Mouse (Mus musculus): ENCODE results near the gene Myrip. TPM values are rescaled to one million over a fixed set of nuclear protein-coding genes. Genes with fewer than 3 reads are reported as not detected.
"Not testable (repeated sequence)": the region's sequence is repeated elsewhere in the genome, so short reads cannot be mapped to it uniquely, and the experiment has no call there.

The Myrip gene
- 0.07 TPM in 1 of 2 replicates, not detected in the other for polyA plus RNA-seq (2014; fragmentation: Nextera tagmentation; extraction: Ambion mirVana)

DNA sequence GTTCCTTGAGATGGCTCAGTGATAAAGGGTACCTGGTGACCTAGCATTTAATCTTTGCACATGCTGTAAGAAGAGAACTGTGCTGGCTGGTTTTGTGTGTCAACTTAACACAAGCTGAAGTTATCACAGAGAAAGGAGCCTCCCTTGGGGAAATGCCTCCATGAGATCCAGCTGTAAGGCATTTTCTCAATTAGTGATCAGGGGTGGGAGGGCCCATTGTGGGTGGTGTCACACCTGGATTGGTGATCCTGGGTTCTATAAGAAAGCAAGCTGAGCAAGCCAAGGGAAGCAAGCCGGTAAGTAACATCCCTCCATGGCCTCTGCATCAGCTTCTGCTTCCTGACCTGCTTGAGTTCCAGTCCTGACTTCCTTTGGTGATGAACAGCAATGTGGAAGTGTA, at the start of gene Myrip:
Gene Myrip, plus strand, starts transcription at position 301 of the 400 bp plus-strand sequence.
- not testable (repeated sequence) for H3K27ac ChIP-seq (replicated peaks; ENCODE audit: low read depth, low read length); H3K4me3 ChIP-seq (ENCODE audit: low read depth, low read length); ATAC-seq (ENCODE audit: insufficient number of reproducible peaks, low FRiP score, low TSS enrichment, low read depth); H3K4me1 ChIP-seq (ENCODE audit: control insufficient read depth, insufficient read depth, low read length); H3K4me2 ChIP-seq (ENCODE audit: low read depth, severe bottlenecking); H3K9ac ChIP-seq (ENCODE audit: low read length); DNase-seq (ENCODE audit: low spot score); H3K9me3 ChIP-seq (ENCODE audit: control insufficient read depth, low read length); H3K36me3 ChIP-seq (ENCODE audit: control insufficient read depth, insufficient read depth, low read length)
- peaks cover 38% of the 10 kb centered on the region for H3K27me3 ChIP-seq (ENCODE audit: control insufficient read depth, insufficient read depth, low read length)
- WGBS = 87% methylated on average over 1 of the region's 1 CpGs

DNA sequence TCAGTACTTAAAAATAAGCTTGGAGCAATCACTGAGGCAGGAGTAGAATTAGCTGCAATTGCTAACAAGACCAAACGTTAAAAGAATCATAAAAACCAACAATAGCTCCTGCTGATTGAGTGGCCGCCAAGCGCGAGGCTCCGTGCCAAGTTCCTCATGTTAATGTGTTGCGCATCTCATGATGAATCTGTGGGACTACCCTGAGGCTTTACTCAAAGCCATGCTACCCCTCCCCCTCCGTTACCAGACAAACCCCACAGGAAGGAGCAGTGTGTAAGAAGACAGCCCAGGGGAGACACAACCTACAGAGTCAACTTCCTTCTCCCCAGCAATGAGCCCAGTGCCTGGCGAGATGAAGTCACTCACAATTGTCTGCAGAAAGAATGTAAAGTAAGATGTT, 41.5 kb upstream of the Myrip start:
- Histone ChIP-seq H3K36me3 (ENCODE audit: control insufficient read depth, insufficient read depth, low read length) (no peaks in the 10 kb centered on the region), H3K27me3 (ENCODE audit: control insufficient read depth, insufficient read depth, low read length) (no peaks in the 10 kb centered on the region), H3K4me1 (ENCODE audit: control insufficient read depth, insufficient read depth, low read length) (no peaks in the 10 kb centered on the region), H3K4me3 (ENCODE audit: low read depth, low read length) (no peak overlapping the region), H3K27ac (replicated peaks; ENCODE audit: low read depth, low read length) (no peak overlapping the region), H3K9ac (ENCODE audit: low read length) (no peak overlapping the region), H3K4me2 (ENCODE audit: low read depth, severe bottlenecking) (no peak overlapping the region), H3K9me3 (ENCODE audit: control insufficient read depth, low read length) (no peaks in the 10 kb centered on the region)
- WGBS = 77% methylated on average over 8 of the region's 8 CpGs
- DNase-seq (ENCODE audit: low spot score) (no peak), ATAC-seq (ENCODE audit: insufficient number of reproducible peaks, low FRiP score, low TSS enrichment, low read depth) (no peak)

DNA sequence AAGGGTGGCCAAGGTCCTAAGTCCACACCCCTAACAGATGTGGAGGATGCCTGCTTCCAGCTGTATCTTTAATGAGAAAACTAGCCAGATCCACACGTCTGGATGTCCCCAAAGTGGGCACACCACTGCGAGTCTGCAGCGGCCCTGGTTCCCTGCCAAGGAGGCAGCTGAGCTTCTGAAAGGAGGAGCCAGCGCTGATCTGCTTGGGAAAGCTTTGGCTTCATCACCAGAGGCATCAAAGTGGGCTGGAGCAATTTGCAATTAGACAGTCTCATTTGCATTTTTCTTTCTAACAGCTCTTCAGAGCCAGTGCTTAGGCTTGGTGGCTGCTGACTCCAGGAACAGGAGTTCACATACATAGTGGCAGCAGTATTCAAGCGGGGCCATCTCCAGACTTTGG, 37.3 kb upstream of the Myrip start:
- Histone ChIP-seq H3K9ac (ENCODE audit: low read length) (no peak overlapping the region), H3K27me3 (ENCODE audit: control insufficient read depth, insufficient read depth, low read length) (no peaks in the 10 kb centered on the region), H3K4me3 (ENCODE audit: low read depth, low read length) (no peak overlapping the region), H3K4me1 (ENCODE audit: control insufficient read depth, insufficient read depth, low read length) (no peaks in the 10 kb centered on the region), H3K36me3 (ENCODE audit: control insufficient read depth, insufficient read depth, low read length) (no peaks in the 10 kb centered on the region), H3K27ac (replicated peaks; ENCODE audit: low read depth, low read length) (no peak overlapping the region), H3K4me2 (ENCODE audit: low read depth, severe bottlenecking) (no peak overlapping the region), H3K9me3 (ENCODE audit: control insufficient read depth, low read length) (no peaks in the 10 kb centered on the region)
- no peak for DNase-seq (ENCODE audit: low spot score)
- ATAC-seq (ENCODE audit: insufficient number of reproducible peaks, low FRiP score, low TSS enrichment, low read depth) = no peak
- WGBS = 68% methylated on average over 5 of the region's 5 CpGs

DNA sequence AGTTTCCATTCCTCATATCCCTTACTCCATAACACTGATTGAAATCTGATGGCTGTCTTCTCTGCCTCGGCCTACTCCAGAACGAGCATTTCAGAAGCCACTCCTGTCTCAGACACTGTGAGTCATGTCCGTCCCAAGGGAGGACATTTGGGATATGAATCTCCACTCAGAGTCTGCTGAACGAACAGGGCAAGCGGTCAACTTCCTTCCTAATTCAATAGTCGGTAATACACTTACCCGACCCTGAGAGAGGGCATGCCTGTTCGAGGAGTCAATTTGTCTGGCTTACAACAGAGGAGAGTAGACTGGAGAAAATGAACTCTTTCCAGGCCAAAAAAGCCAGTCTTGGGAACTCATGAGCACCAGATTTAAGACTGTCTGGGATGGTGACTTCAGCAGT, 28.2 kb upstream of the Myrip start:
- no peaks in the 10 kb centered on the region for H3K9me3 ChIP-seq (ENCODE audit: control insufficient read depth, low read length)
- ATAC-seq (ENCODE audit: insufficient number of reproducible peaks, low FRiP score, low TSS enrichment, low read depth) = no peak

DNA sequence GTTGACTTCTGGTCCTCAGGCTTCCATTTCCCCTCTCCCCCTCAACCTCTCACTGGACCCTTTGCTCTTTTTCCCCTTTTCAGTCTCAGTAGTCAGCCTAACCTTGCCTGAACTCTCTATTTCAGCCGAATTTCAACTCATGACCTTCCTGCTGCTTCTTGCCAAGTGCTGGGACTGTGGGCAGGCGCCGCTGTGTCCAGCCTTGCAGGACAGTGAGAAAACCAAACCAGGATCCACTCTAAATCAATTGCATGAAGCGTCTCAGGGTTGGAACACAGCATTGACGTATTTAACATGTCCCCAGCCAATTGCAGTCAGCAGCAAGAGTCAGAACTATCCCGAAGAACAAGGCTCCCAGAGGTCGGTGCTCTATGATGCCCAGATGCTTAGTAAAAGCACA, 26.1 kb upstream of the Myrip start:
- Histone ChIP-seq H3K9ac (ENCODE audit: low read length) (no peak overlapping the region), H3K27ac (replicated peaks; ENCODE audit: low read depth, low read length) (no peak overlapping the region), H3K4me3 (ENCODE audit: low read depth, low read length) (no peak overlapping the region), H3K27me3 (ENCODE audit: control insufficient read depth, insufficient read depth, low read length) (no peaks in the 10 kb centered on the region), H3K4me2 (ENCODE audit: low read depth, severe bottlenecking) (no peak overlapping the region), H3K9me3 (ENCODE audit: control insufficient read depth, low read length) (no peaks in the 10 kb centered on the region), H3K36me3 (ENCODE audit: control insufficient read depth, insufficient read depth, low read length) (no peaks in the 10 kb centered on the region), H3K4me1 (ENCODE audit: control insufficient read depth, insufficient read depth, low read length) (no peaks in the 10 kb centered on the region)
- 82% methylated on average over 7 of the region's 7 CpGs for WGBS
- ATAC-seq (ENCODE audit: insufficient number of reproducible peaks, low FRiP score, low TSS enrichment, low read depth) = no peak
- DNase-seq (ENCODE audit: low spot score) = no peak

More for the DNA sequence above, 28.2 kb upstream of the Myrip start:
- Histone ChIP-seq H3K4me2 (ENCODE audit: low read depth, severe bottlenecking) (no peak overlapping the region), H3K27ac (replicated peaks; ENCODE audit: low read depth, low read length) (no peak overlapping the region), H3K4me3 (ENCODE audit: low read depth, low read length) (no peak overlapping the region), H3K36me3 (ENCODE audit: control insufficient read depth, insufficient read depth, low read length) (no peaks in the 10 kb centered on the region), H3K4me1 (ENCODE audit: control insufficient read depth, insufficient read depth, low read length) (no peaks in the 10 kb centered on the region), H3K27me3 (ENCODE audit: control insufficient read depth, insufficient read depth, low read length) (no peaks in the 10 kb centered on the region), H3K9ac (ENCODE audit: low read length) (no peak overlapping the region)
- WGBS = 77% methylated on average over 8 of the region's 8 CpGs
- DNase-seq (ENCODE audit: low spot score) = no peak

DNA sequence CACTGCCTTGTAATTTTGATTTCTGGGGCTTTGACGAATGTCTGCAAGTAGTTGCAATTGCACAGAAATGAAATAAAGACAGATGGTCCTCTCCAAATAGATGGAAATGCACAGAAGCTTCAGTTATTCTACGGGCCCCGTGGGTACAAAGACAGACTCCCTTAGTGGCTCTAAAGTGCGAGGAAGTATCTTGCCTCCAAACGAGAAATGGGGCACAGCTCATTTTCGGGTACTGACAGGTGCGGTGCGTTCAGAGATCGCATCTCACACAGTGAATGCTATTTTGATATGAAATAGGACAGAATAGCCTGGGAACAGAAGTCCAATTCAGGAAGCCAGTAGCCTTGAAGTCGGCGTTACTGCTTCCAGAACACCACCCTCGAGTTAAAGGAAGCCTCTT, 20.2 kb upstream of the Myrip start:
- Histone ChIP-seq H3K9me3 (ENCODE audit: control insufficient read depth, low read length) (no peaks in the 10 kb centered on the region), H3K36me3 (ENCODE audit: control insufficient read depth, insufficient read depth, low read length) (no peaks in the 10 kb centered on the region)

DNA sequence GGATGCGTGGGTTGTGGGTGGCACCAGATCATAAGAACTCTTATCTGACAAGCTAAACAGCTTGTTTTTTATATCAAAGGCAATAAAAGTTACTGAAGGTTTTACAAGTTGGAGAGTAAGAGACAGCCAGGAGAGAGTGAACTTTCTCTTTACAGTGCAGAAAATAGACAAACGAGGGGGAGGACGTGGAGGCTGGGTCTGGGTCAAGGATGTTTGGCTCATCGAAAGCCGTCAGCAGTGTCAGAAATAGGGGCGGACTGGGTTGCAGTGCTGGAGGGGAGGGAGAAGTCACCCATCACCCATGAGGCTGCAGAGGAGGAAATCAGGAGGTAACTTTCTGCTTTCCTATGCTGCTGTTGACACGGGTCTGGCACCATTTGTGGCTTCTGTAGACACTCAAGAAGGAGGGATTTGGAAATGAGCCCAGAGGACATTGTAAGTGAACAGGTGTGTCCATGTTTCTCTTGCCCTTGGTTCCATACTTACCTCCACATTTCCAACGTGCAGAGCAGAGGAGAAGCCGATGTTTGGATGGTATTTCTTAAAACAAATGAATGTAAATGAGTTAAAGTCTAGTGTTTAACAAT, 18.8 kb upstream of the Myrip start:
- ATAC-seq (ENCODE audit: insufficient number of reproducible peaks, low FRiP score, low TSS enrichment, low read depth) (no peak), DNase-seq (ENCODE audit: low spot score) (no peak)
- no peaks in the 10 kb centered on the region for H3K9me3 ChIP-seq (ENCODE audit: control insufficient read depth, low read length)
- H3K36me3 ChIP-seq (ENCODE audit: control insufficient read depth, insufficient read depth, low read length) = no peaks in the 10 kb centered on the region
- H3K9ac ChIP-seq (ENCODE audit: low read length) = no peak overlapping the region
- no peaks in the 10 kb centered on the region for H3K27me3 ChIP-seq (ENCODE audit: control insufficient read depth, insufficient read depth, low read length)
- H3K4me1 ChIP-seq (ENCODE audit: control insufficient read depth, insufficient read depth, low read length) = no peaks in the 10 kb centered on the region
- no peak overlapping the region for H3K27ac ChIP-seq (replicated peaks; ENCODE audit: low read depth, low read length)
- no peak overlapping the region for H3K4me2 ChIP-seq (ENCODE audit: low read depth, severe bottlenecking)
- WGBS = 84% methylated on average over 9 of the region's 9 CpGs
- H3K4me3 ChIP-seq (ENCODE audit: low read depth, low read length) = no peak overlapping the region

More for the DNA sequence above, 20.2 kb upstream of the Myrip start:
- Histone ChIP-seq H3K4me3 (ENCODE audit: low read depth, low read length) (no peak overlapping the region), H3K9ac (ENCODE audit: low read length) (no peak overlapping the region), H3K4me2 (ENCODE audit: low read depth, severe bottlenecking) (no peak overlapping the region), H3K27me3 (ENCODE audit: control insufficient read depth, insufficient read depth, low read length) (no peaks in the 10 kb centered on the region), H3K27ac (replicated peaks; ENCODE audit: low read depth, low read length) (no peak overlapping the region), H3K4me1 (ENCODE audit: control insufficient read depth, insufficient read depth, low read length) (no peaks in the 10 kb centered on the region)
- ATAC-seq (ENCODE audit: insufficient number of reproducible peaks, low FRiP score, low TSS enrichment, low read depth) (no peak), DNase-seq (ENCODE audit: low spot score) (no peak)
- 90% methylated on average over 12 of the region's 12 CpGs for WGBS

DNA sequence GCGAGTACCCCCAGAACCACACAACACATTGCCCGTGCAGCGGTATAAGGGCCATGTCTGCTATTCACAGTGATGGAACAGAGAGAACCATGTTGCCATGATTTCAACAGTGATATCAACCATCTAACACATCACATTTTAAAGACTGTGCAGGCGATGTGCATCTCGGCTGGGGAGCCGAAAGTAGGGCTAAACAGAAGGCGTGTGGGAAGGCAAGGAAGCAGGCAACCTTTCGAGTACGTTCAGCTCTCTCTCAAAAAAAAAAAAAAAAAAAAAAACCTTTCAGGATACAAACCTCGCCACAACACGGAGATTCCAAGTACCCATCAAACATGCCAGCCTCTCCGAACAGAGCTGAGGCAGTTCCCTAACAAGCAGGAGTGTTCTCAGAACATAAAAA, 17.8 kb upstream of the Myrip start:
- Histone ChIP-seq H3K4me3 (ENCODE audit: low read depth, low read length) (no peak overlapping the region), H3K27ac (replicated peaks; ENCODE audit: low read depth, low read length) (no peak overlapping the region), H3K4me1 (ENCODE audit: control insufficient read depth, insufficient read depth, low read length) (no peaks in the 10 kb centered on the region), H3K4me2 (ENCODE audit: low read depth, severe bottlenecking) (no peak overlapping the region), H3K36me3 (ENCODE audit: control insufficient read depth, insufficient read depth, low read length) (no peaks in the 10 kb centered on the region), H3K9ac (ENCODE audit: low read length) (no peak overlapping the region), H3K9me3 (ENCODE audit: control insufficient read depth, low read length) (no peaks in the 10 kb centered on the region), H3K27me3 (ENCODE audit: control insufficient read depth, insufficient read depth, low read length) (no peaks in the 10 kb centered on the region)
- WGBS = 91% methylated on average over 12 of the region's 12 CpGs
- DNase-seq (ENCODE audit: low spot score) (no peak), ATAC-seq (ENCODE audit: insufficient number of reproducible peaks, low FRiP score, low TSS enrichment, low read depth) (no peak)

DNA sequence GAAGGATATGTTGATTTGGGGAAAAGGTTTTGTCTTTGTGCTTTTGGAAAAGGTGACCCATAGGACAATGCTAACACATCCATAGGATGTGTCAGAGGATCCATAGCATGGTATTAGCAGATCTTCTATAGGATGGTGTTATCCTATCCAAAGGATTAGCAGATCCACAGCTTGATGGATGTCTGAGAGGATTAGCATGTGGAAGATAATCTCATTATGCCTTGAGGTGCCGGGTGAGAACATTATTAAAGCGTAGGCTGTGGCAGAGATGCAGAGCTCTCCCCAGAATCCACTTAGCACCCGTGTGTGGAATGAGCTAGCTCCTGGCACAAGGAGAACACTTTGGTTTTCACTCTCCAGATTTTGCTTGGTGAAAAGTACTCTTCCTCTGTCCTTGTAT, 13.3 kb upstream of the Myrip start:
- Histone ChIP-seq H3K27me3 (ENCODE audit: control insufficient read depth, insufficient read depth, low read length) (no peaks in the 10 kb centered on the region), H3K9me3 (ENCODE audit: control insufficient read depth, low read length) (no peaks in the 10 kb centered on the region), H3K27ac (replicated peaks; ENCODE audit: low read depth, low read length) (no peak overlapping the region), H3K4me3 (ENCODE audit: low read depth, low read length) (no peak overlapping the region), H3K4me2 (ENCODE audit: low read depth, severe bottlenecking) (no peak overlapping the region), H3K36me3 (ENCODE audit: control insufficient read depth, insufficient read depth, low read length) (no peaks in the 10 kb centered on the region), H3K9ac (ENCODE audit: low read length) (no peak overlapping the region), H3K4me1 (ENCODE audit: control insufficient read depth, insufficient read depth, low read length) (no peaks in the 10 kb centered on the region)
- ATAC-seq (ENCODE audit: insufficient number of reproducible peaks, low FRiP score, low TSS enrichment, low read depth) = no peak
- WGBS = 46% methylated on average over 3 of the region's 3 CpGs
- no peak for DNase-seq (ENCODE audit: low spot score)

Measured in limb, embryonic 11.5 days (tissue).